8 mouse cellular contexts compared by ENCODE assay signal in genomic region chr10:77260166-77260875, GRCm38 (mm10). TPM values are rescaled to one million over a fixed set of nuclear protein-coding genes. Genes with fewer than 3 reads are reported as not detected.
A peak's percentile ranks its signal among the peaks of the same experiment; 100 is the strongest.
DNase-seq lines count a peak whose midpoint lies in the region; ATAC-seq and TF ChIP-seq lines count a peak whose summit lies in the region.

No protein-coding gene starts in this region.

- H3K4me2 ChIP-seq in heart, embryonic 16.5 days (ENCODE audit: low read depth, low read length) = peak overlapping the region; percentile 64
- H3K4me2 ChIP-seq in liver, embryonic 16.5 days (ENCODE audit: low read depth, low read length) = peak overlapping the region; percentile 79

- ATAC-seq in heart, embryonic 16.5 days (replicated peaks; ENCODE audit: extremely low read depth, insufficient read depth, low FRiP score) = no peak
- ATAC-seq in liver, embryonic 16.5 days (ENCODE audit: low read depth) = no peak

- H3K9me3 ChIP-seq in E14TG2a.4 (ENCODE audit: low read length) = no peaks in the 10 kb centered on the region
- H3K9me3 ChIP-seq in heart, embryonic 16.5 days (replicated peaks; ENCODE audit: control insufficient read depth, low read length) = no peaks in the 10 kb centered on the region
- no peaks in the 10 kb centered on the region for H3K9me3 ChIP-seq in liver, embryonic 16.5 days (replicated peaks; ENCODE audit: control insufficient read depth, low read length)

- peak overlapping the region; percentile 95 for H3K9ac ChIP-seq in heart, embryonic 16.5 days (ENCODE audit: low read length)
- H3K9ac ChIP-seq in liver, embryonic 16.5 days (ENCODE audit: low read depth, low read length) = peak overlapping the region; percentile 24; the same call in 1 of the 2 replicates

- H3K4me1 ChIP-seq in E14TG2a.4 (replicated peaks; ENCODE audit: low read depth, low read length) = peaks cover 70% of the 10 kb centered on the region
- H3K4me1 ChIP-seq in heart, embryonic 16.5 days (ENCODE audit: control insufficient read depth, insufficient read depth, low read length) = peaks cover 13% of the 10 kb centered on the region
- peaks cover 13% of the 10 kb centered on the region for H3K4me1 ChIP-seq in liver, embryonic 16.5 days (ENCODE audit: control insufficient read depth, low read depth, low read length)

- WGBS in heart, embryonic 16.5 days = 79% methylated on average over 17 of the region's 17 CpGs
- 78% methylated on average over 17 of the region's 17 CpGs for whole genome bisulfite sequencing in liver, embryonic 16.5 days (ENCODE audit: insufficient replicate concordance)

- intact Hi-C loops in heart, postnatal 14 days (cut with DNase I) = no loop called here

- TF ChIP-seq CTCF in E14TG2a.4 (conservative IDR thresholded peaks at IDR 0.05; ENCODE audit: low read length) = no peak

- H3K27me3 ChIP-seq in E14TG2a.4 (ENCODE audit: insufficient read depth, low read length) = peaks cover 9% of the 10 kb centered on the region; the same call in 1 of the 2 replicates
- no peaks in the 10 kb centered on the region for H3K27me3 ChIP-seq in heart, embryonic 16.5 days (ENCODE audit: control insufficient read depth, insufficient read depth, low read length)
- H3K27me3 ChIP-seq in liver, embryonic 16.5 days (ENCODE audit: control insufficient read depth, insufficient read depth, low read depth, low read length) = no peaks in the 10 kb centered on the region

- H3K36me3 ChIP-seq in E14TG2a.4 (ENCODE audit: insufficient read depth, low read length) = peaks cover 51% of the 10 kb centered on the region
- peaks cover 42% of the 10 kb centered on the region for H3K36me3 ChIP-seq in heart, embryonic 16.5 days (ENCODE audit: control insufficient read depth, insufficient read depth)
- H3K36me3 ChIP-seq in liver, embryonic 16.5 days (ENCODE audit: control insufficient read depth, insufficient read depth) = peaks cover 18% of the 10 kb centered on the region

- H3K4me3 ChIP-seq in E14TG2a.4 (replicated peaks; ENCODE audit: low read length) = peak overlapping the region; percentile 99
- H3K4me3 ChIP-seq in heart, embryonic 16.5 days (ENCODE audit: low read length) = peak overlapping the region; percentile 89
- H3K4me3 ChIP-seq in liver, embryonic 16.5 days (ENCODE audit: low read depth, low read length) = 0 out of 2 replicates have a peak overlapping the region, but pooled peaks have one; percentile 16

- no peak overlapping the region for H3K27ac ChIP-seq in heart, embryonic 16.5 days (ENCODE audit: low read length)
- H3K27ac ChIP-seq in liver, embryonic 16.5 days (ENCODE audit: low read length) = no peak overlapping the region

- DNase-seq in heart, adult 11 months = peak; percentile 91
- no peak for DNase-seq in heart, postnatal 14 days
- DNase-seq in retina, postnatal 1 day = no peak
- DNase-seq in T-cell, adult 2 months (ENCODE audit: low spot score) = no peak
- no peak for DNase-seq in frontal cortex, postnatal 14 days (ENCODE audit: low spot score in 2 of 2)

RNA-seq across cellular contexts. Expression of gene Pofut2, which starts 1.3 kb away (rescaled TPM):
- 10 to 100 TPM; 45.8 to 48.2 TPM for total RNA-seq in heart, postnatal 14 days (2021)
- 108 and 115 TPM in 2 replicates for polyA plus RNA-seq in heart, embryonic 16.5 days (2015; fragmentation: Nextera tagmentation; extraction: Ambion mirVana)
- polyA plus RNA-seq in liver, embryonic 16.5 days (2015; fragmentation: Nextera tagmentation; extraction: Ambion mirVana) = 24.9 and 25.2 TPM in 2 replicates

Comparison
In these comparisons a context has a peak if more than half of its experiments do, and no peak if none do; other contexts are left out.
1. H3K4me3 ChIP-seq: peak in every context shown above with its lines; median percentile 99 in E14TG2a.4; 89 in heart, embryonic 16.5 days; 16 in liver, embryonic 16.5 days.